Mouse (Mus musculus) ovary, postnatal 10 days (tissue): ENCODE results near the gene Kazald1.
A peak's percentile ranks its signal among the peaks of the same experiment; 100 is the strongest.

Experiments used
- DNase-seq: peaks from one replicate; pipeline ENCODE4 v3.0.0; 2022; ENCODE audit warnings: low spot score

Kazald1 gene

GRCm38 (mm10) chr19:45077742-45078645 is 3.0 kb downstream of the Kazald1 start:
- DNase-seq = no peak

DNA sequence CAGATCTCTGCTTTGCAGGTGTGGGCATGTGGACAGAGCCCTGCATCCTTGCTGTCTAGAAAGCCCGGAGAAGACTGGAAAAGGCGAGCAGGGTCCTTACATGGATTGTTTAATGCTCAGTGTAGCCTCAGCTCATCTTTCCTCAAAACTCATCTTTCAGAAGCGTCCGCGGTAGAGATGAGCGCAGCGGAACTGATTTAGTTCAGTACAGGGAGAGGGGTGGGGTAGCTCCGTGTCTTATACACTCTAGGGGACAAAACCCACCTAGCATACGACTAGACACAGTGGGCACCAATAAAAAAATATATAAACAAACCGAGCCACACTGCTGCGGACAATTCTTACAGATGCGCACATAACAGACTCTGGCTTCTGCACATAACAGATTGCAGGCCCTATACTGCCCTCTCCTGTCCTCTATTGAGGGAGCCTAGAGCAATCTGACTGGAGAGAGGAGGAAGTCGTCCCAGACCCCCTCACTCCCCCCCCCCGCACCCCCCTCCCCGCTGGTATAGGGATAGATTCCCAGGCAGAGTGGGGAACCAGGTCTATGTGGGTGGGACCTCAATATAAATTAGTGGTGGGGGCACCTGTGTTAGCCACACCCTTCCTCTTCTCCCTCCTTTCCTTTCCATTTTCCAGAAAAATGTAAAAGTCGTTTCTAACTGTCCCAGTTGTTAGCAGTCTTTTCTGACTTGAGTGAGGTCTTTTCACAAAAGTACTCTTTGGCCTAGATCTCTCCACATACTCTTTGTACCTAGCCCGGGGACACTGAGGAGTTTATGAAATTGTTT is 4.1 kb downstream of the Kazald1 start:
- DNase-seq = no peak

GRCm38 (mm10) chr19:45079769-45080515 is 4.9 kb downstream of the Kazald1 start:
- DNase-seq = no peak

DNA sequence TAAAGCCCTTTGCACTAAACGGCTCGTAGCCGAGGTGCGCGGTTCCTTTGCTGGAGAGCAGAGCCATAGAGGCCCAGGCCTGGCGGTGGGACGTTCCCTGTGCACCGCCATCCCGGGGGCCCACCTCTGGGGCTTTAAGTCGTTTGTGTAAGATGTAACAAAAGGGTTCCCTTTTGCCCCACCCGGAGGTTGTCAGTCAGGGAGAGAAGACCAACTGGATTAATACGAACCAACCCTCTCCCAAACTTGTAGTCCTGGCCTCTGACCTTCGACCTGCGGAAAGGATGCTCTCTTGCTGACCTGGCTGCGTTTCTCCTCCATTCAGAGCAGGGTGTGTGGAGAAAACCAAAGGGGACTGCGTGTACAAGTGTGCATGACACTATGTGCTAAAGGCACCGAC is 5.7 kb downstream of the Kazald1 start:
- DNase-seq = no peak

- peak; percentile 73 for DNase-seq
Observed at GRCm38 (mm10) chr19:45081279-45081678, 6.2 kb downstream of the Kazald1 start.

DNA sequence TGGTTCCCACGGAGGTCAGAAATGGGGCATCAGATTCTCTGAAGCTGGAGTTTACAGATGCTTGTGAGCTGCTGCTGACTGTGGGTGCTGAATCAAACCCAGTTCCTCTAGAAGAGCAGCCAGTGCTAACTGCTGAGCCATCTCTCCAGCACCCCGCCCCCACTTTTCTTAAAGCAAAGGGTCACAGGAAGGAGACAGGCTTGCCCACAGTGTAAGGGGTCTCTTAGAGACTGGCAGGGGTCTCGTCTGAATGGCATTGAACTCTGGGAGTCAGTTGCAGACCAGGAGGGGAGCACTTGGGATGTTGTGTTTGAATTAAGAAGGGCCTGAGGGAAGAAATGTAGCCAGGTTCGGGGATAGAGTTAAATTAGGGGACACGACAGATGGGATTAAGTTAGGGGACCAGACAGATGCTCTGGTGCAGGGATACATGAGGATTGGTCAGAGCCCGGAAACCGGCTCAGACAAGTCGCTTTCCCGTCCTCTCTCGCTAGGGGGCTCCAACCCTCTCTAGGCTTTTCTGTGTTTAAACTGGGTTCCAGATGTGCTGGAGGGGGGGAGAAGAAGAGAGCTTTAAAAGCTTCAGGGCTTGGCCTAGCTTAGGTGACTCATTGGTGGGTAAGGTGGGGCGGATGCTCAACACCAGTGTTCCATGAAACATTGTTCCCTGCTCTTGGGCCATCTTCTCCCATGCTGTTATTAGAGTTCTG is 7.0 kb downstream of the Kazald1 start:
- DNase-seq = no peak

- no peak for DNase-seq
Observed at GRCm38 (mm10) chr19:45097868-45098267, 22.8 kb downstream of the Kazald1 start.

GRCm38 (mm10) chr19:45100486-45101270 is 25.6 kb downstream of the Kazald1 start:
- DNase-seq = no peak

DNA sequence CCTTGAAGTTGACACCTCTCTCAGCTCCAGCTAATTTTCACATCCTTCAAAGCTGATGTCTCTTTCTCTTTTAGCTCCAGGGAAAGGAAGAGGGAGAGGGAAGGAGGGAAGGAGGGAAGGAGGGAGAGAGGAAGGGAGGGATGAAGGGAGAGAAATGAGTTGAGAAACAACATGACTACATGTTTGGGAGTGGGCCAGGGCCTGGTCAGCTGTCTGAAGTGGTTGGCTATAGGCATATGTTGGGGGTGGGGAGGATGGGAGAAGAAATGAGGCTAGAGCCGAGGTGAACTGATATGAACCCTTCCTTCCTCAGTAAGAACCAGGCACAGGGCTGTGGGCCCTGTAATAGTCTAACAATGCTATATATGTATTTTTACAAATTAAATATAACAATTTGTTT is 30.6 kb downstream of the Kazald1 start:
- DNase-seq = no peak

DNA sequence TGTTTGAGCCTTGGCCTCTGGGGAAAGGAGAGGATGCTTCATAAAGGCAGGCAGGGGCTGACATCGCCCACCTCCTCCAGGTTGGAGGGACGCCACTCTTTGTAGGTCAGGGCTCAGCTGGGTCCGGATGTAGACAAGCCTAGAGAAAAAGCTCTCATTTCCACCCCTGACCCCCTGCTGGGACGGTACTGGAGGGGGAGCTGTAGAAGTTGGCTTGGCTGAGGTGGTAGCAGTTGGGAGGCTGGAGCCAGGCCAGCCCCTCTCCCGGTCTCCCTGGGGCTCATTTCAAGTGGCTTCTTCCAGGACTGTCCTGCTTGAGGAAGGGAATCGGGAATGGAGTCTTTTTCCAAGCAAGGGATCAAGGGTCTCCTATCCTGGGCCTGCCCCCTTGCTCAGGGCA is 31.6 kb downstream of the Kazald1 start:
- no peak for DNase-seq

DNA sequence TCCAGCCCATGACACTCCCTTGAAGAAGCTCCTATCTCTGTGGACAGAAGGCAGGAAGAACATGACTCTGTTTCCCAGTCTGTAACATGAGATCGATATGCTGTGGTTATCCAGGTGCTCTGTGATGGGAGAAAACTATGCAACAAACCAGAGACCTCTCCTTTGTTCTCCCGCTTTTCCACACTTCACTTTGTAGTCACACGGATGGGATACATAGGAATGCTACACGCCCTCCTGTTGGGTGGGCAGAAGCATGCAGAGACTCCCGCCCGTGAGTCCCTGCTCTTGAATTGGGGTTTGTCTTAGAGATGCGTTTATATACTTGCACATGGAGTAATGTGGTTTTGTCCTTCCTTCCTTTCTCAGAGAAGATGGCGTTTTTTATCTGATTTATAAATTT is 35.6 kb downstream of the Kazald1 start:
- DNase-seq = no peak

DNA sequence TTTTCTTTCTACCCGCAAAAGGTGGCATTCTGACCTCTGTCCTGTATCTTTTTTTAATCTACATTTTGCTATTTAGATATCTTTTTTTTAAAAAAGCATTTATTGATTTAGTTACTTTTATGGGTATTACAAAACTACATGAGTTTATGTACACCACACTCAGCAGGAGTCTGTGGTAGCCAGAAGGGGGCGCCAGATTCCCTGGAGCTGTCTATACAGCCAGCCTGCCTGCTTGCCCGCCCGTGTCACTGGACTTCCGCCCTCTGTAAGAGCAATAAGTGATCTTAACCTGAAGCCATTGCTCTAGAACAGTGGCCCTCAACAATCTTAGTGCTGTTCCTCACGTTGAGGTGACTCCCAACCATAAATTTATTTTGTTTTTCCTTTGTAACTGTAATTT is 37.4 kb downstream of the Kazald1 start:
- DNase-seq = no peak

GRCm38 (mm10) chr19:45113791-45114460 is 38.9 kb downstream of the Kazald1 start:
- no peak for DNase-seq

GRCm38 (mm10) chr19:45114772-45115171 is 39.7 kb downstream of the Kazald1 start:
- DNase-seq = no peak

- no peak for DNase-seq
Observed at GRCm38 (mm10) chr19:45116798-45117197, 41.8 kb downstream of the Kazald1 start.
